Mouse (Mus musculus) embryonic fibroblast, embryonic 13.5 days (primary cell): Measurements from ENCODE around the gene Pdf. TPM values are rescaled to one million over a fixed set of nuclear protein-coding genes. Genes with fewer than 3 reads are reported as not detected.
"Not testable (repeated sequence)": the region's sequence is repeated elsewhere in the genome, so short reads cannot be mapped to it uniquely, and the experiment has no call there.

Experiments
- H3K27ac ChIP-seq: 2 replicates; pipeline ENCODE4 v1.5.1; 2012; ENCODE audit warnings: low read length, control low read depth, inconsistent platforms; ENCODE audit not compliant: insufficient read depth
- H3K4me1 ChIP-seq: 2 replicates; pipeline ENCODE4 v1.6.1; 2011; ENCODE audit warnings: low read length; ENCODE audit not compliant: control insufficient read depth, insufficient read depth
- H3K4me3 ChIP-seq: 2 replicates; pipeline ENCODE4 v1.5.1; 2011; ENCODE audit warnings: mild to moderate bottlenecking, control low read depth, low read length; ENCODE audit not compliant: insufficient read depth
- CTCF ChIP-seq: IDR thresholded peaks from 2 replicates; pipeline ENCODE4 v1.5.1; 2011; ENCODE audit warnings: mild to moderate bottlenecking, control low read depth, low read length, moderate library complexity, borderline replicate concordance; ENCODE audit not compliant: insufficient read depth
- POLR2A ChIP-seq: IDR thresholded peaks from 2 replicates; pipeline ENCODE4 v1.6.1; 2011; ENCODE audit warnings: low read depth, mild to moderate bottlenecking, control low read depth, low read length, moderate library complexity
- polyA plus RNA-seq: library from polyadenylated mRNA; stranded (reverse); fragments of >200 nt; gene quantifications from 2 replicates; pipeline ENCODE4 v1.2.4, GENCODE M21; 2011; ENCODE audit warnings: low read depth; ENCODE audit not compliant: missing spikeins, insufficient read length

Gene Pdf
- polyA plus RNA-seq, 1 experiment = 4.4 TPM

- Histone ChIP-seq H3K27ac (no peak overlapping the region), H3K4me3 (no peak overlapping the region), H3K4me1 (no peaks in the 10 kb centered on the region)
- TF ChIP-seq POLR2A (no peak), CTCF (no peak)
These were observed 7.8 kb downstream of the Pdf start for GRCm38 (mm10) chr8:107040632-107041031.

GRCm38 (mm10) chr8:107036626-107037025 lies 11.8 kb downstream of the Pdf start:
- TF ChIP-seq POLR2A (no peak), CTCF (no peak)
- H3K27ac ChIP-seq = no peak overlapping the region
- H3K4me1 ChIP-seq = peaks cover 6% of the 10 kb centered on the region
- no peak overlapping the region for H3K4me3 ChIP-seq

GRCm38 (mm10) chr8:107035641-107036040 lies 12.8 kb downstream of the Pdf start:
- no peak overlapping the region for H3K4me3 ChIP-seq
- H3K4me1 ChIP-seq = peaks cover 6% of the 10 kb centered on the region
- no peak overlapping the region for H3K27ac ChIP-seq
- no peak for TF ChIP-seq POLR2A
- TF ChIP-seq CTCF = no peak

- not testable (repeated sequence) for H3K27ac ChIP-seq, H3K4me3 ChIP-seq, H3K4me1 ChIP-seq
These were observed 14.8 kb downstream of the Pdf start for GRCm38 (mm10) chr8:107033609-107034008.

- H3K4me1 ChIP-seq = peaks cover 6% of the 10 kb centered on the region
- peak overlapping the region; percentile 50 for H3K27ac ChIP-seq
- peak overlapping the region; percentile 97 for H3K4me3 ChIP-seq
- TF ChIP-seq CTCF = no peak
- no peak for TF ChIP-seq POLR2A
These were observed 16.8 kb downstream of the Pdf start for GRCm38 (mm10) chr8:107031577-107032090.

- peak within 1 kb of the TSS; percentile 97 for H3K4me3 ChIP-seq
- H3K4me1 ChIP-seq = peaks cover 6% of the 10 kb centered on the region
- peak within 1 kb of the TSS; percentile 50 for H3K27ac ChIP-seq
- TF ChIP-seq POLR2A (peak; percentile 79), CTCF (peak; percentile 75; the same call in 1 of the 2 replicates)
These were observed 17.5 kb downstream of the Pdf start, which contains the start of gene Vps4a for GRCm38 (mm10) chr8:107030650-107031576. Gene Vps4a, plus strand, starts transcription at chr8:107031222.

- no peak for TF ChIP-seq POLR2A
- TF ChIP-seq CTCF = no peak
- no peak overlapping the region for H3K4me3 ChIP-seq
- peaks cover 6% of the 10 kb centered on the region for H3K4me1 ChIP-seq
- H3K27ac ChIP-seq = no peak overlapping the region
These were observed 18.4 kb downstream of the Pdf start for GRCm38 (mm10) chr8:107030058-107030457.

GRCm38 (mm10) chr8:107029310-107029709 lies 19.1 kb downstream of the Pdf start:
- Histone ChIP-seq H3K4me3 (no peak overlapping the region), H3K27ac (no peak overlapping the region), H3K4me1 (peaks cover 6% of the 10 kb centered on the region)
- TF ChIP-seq CTCF (no peak), POLR2A (no peak)

- H3K4me3 ChIP-seq = no peak overlapping the region
- no peak overlapping the region for H3K27ac ChIP-seq
- H3K4me1 ChIP-seq = no peaks in the 10 kb centered on the region
- TF ChIP-seq CTCF (no peak), POLR2A (no peak)
These were observed 24.9 kb downstream of the Pdf start for GRCm38 (mm10) chr8:107023479-107023878.

GRCm38 (mm10) chr8:107014915-107015314 lies 33.5 kb downstream of the Pdf start:
- H3K27ac ChIP-seq = no peak overlapping the region
- TF ChIP-seq POLR2A (no peak), CTCF (no peak)

More at GRCm38 (mm10) chr8:107014915-107015314, 33.5 kb downstream of the Pdf start:
- no peaks in the 10 kb centered on the region for H3K4me1 ChIP-seq
- H3K4me3 ChIP-seq = no peak overlapping the region
